In the genomic region with DNA sequence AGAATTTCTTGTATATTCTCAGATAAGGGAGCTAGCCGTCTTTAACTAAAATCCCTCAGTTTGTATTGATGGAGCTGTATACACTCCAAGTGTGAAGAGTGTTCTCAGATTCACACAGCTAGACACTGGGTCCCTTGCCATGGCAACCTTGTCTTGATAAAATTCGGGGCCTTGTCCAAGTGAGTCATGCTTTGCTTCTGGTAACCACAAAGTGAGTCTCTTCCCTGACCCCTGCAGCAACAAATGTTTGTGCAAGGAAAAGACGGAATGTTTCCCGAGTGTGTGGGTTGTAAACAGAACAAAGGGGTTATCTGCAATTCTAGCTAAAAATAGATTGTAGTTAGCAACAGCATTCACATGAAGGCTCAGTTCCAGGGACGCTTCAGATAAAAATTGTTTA, we compare ENCODE assay signal across 10 mouse cellular contexts.
A peak's percentile ranks its signal among the peaks of the same experiment; 100 is the strongest.
DNase-seq lines count a peak whose midpoint lies in the region; ATAC-seq and TF ChIP-seq lines count a peak whose summit lies in the region.
"Had no signal": no experiment of that assay in that cellular context is flagged by ENCODE, and none has a peak within 500 bp of the region (broad histone marks: within the 10 kb centered on the region; RNA-seq: fewer than 3 reads in every experiment).

No protein-coding gene starts in this region.

- no peak overlapping the region for H3K4me3 ChIP-seq in kidney, embryonic 15.5 days (replicated peaks)
- no peak overlapping the region for H3K4me3 ChIP-seq in heart, embryonic 14.5 days (ENCODE audit: control insufficient read depth in 1 of 2, insufficient read depth in 1 of 2, low read depth in 1 of 2, low read length in 2 of 2)
- H3K4me3 ChIP-seq: erythroblast, embryonic 14.5 days had no signal

- no peak overlapping the region for H3K9ac ChIP-seq in kidney, embryonic 15.5 days
- H3K9ac ChIP-seq in heart, embryonic 14.5 days (ENCODE audit: low read length), result no peak overlapping the region
- H3K9ac ChIP-seq: liver, embryonic 14.5 days had no signal

- POLR2A ChIA-PET in Patski (lab: Charles Lee), result no interaction called here

- no peak for TF ChIP-seq CTCF in Patski (IDR thresholded peaks at IDR 0.05)

- no peak overlapping the region for H3K27ac ChIP-seq in kidney, embryonic 15.5 days
- peak overlapping the region in 1 of 2 experiments; percentile 37; a peak in 2 of 4 replicates for H3K27ac ChIP-seq in heart, embryonic 14.5 days (replicated peaks in 1 of 2; ENCODE audit: control insufficient read depth in 1 of 2, insufficient read depth in 1 of 2, low read depth in 2 of 2, low read length in 2 of 2)
- H3K27ac ChIP-seq: liver, embryonic 14.5 days had no signal

- H3K9me3 ChIP-seq in kidney, embryonic 15.5 days (replicated peaks), result no peaks in the 10 kb centered on the region
- no peaks in the 10 kb centered on the region for H3K9me3 ChIP-seq in heart, embryonic 14.5 days (ENCODE audit: control insufficient read depth, low read length)

- in situ Hi-C loops in Patski (cut with MboI; ENCODE audit: low pct_unique_long_range_greater_than_20kb), result no loop called here

- H3K4me2 ChIP-seq in kidney, embryonic 15.5 days, result no peak overlapping the region
- H3K4me2 ChIP-seq in heart, embryonic 14.5 days (ENCODE audit: low read length), result peak overlapping the region; percentile 42; the same call in 1 of the 2 replicates

- CTCF ChIA-PET in Patski (lab: Charles Lee), result interaction anchor here (1.2 kb wide), 1 partner anchor 23 kb away, joined by 3 read pairs; no protein-coding TSS in a partner anchor

- H3K27me3 ChIP-seq in kidney, embryonic 15.5 days, result no peaks in the 10 kb centered on the region
- no peaks in the 10 kb centered on the region for H3K27me3 ChIP-seq in Patski
- H3K27me3 ChIP-seq in heart, embryonic 14.5 days (ENCODE audit: control insufficient read depth, insufficient read depth, low read length), result no peaks in the 10 kb centered on the region

- DNase-seq in kidney, adult 18-20 months, result peak; percentile 12
- no peak for DNase-seq in Patski (ENCODE audit: low read depth, low spot score)
- DNase-seq in layer of hippocampus, adult 9-10 months (ENCODE audit: low spot score), result peak; percentile 33
- no peak for DNase-seq in gastrocnemius, postnatal 4 days (ENCODE audit: low spot score in 2 of 2)
- DNase-seq in cerebellum, adult 11-12 months, result no peak
- no peak for DNase-seq in spleen, postnatal 4 days (ENCODE audit: low spot score in 2 of 2)

- no peak for ATAC-seq in kidney, embryonic 15.5 days (replicated peaks; ENCODE audit: low FRiP score)
- ATAC-seq in Patski, result peak; percentile 91
- ATAC-seq in heart, embryonic 14.5 days (ENCODE audit: insufficient number of reproducible peaks, insufficient read depth, low FRiP score, low read depth), result no peak

- H3K36me3 ChIP-seq in kidney, embryonic 15.5 days, result no peaks in the 10 kb centered on the region
- no peaks in the 10 kb centered on the region for H3K36me3 ChIP-seq in heart, embryonic 14.5 days (ENCODE audit: control insufficient read depth, insufficient read depth, low read length)

- 37% methylated on average over 5 of the region's 5 CpGs for WGBS in kidney, embryonic 15.5 days
- 14% methylated on average over 5 of the region's 5 CpGs for WGBS in heart, embryonic 14.5 days

- H3K4me1 ChIP-seq in kidney, embryonic 15.5 days, result no peaks in the 10 kb centered on the region
- H3K4me1 ChIP-seq in heart, embryonic 14.5 days (ENCODE audit: control insufficient read depth in 2 of 2, insufficient read depth in 2 of 2, low read length in 2 of 2), result peaks cover 5 to 12% of the 10 kb centered on the region in 2 experiments

Comparison
In these comparisons a context has a peak if more than half of its experiments do, and no peak if none do; other contexts are left out.
1. DNase-seq: peak in kidney, adult 18-20 months (single experiment) and layer of hippocampus, adult 9-10 months (single experiment); none in Patski (single experiment), gastrocnemius, postnatal 4 days (0 of 2), cerebellum, adult 11-12 months (single experiment) and spleen, postnatal 4 days (0 of 2).